Mouse (Mus musculus) stomach, embryonic 15.5 days (tissue): ENCODE results near the gene Luc7l3. TPM values are rescaled to one million over a fixed set of nuclear protein-coding genes. Genes with fewer than 3 reads are reported as not detected.
A peak's percentile ranks its signal among the peaks of the same experiment; 100 is the strongest.

Experiments
- ATAC-seq: fragments of 200-750 bp; cut with Nextera tagmentation; 2 replicates; pipeline ENCODE4 v1.8.0; 2017; ENCODE audit warnings: low read depth, moderate number of reproducible peaks, moderate TSS enrichment; ENCODE audit not compliant: insufficient read depth, low FRiP score
- H3K27ac ChIP-seq: fragments of 300-500 bp; sonication (generic); 2 replicates; pipeline ENCODE4 v1.5.1; 2015; ENCODE audit warnings: mild to moderate bottlenecking, inconsistent platforms
- H3K27me3 ChIP-seq: fragments of 300-500 bp; sonication (generic); replicated peaks from 2 replicates; pipeline ENCODE4 v1.6.1; 2015; ENCODE audit warnings: inconsistent platforms
- H3K36me3 ChIP-seq: fragments of 300-500 bp; sonication (generic); 2 replicates; pipeline ENCODE4 v1.6.1; 2015; ENCODE audit warnings: inconsistent platforms
- H3K4me1 ChIP-seq: fragments of 300-500 bp; sonication (generic); 2 replicates; pipeline ENCODE4 v1.6.1; 2015; ENCODE audit warnings: inconsistent platforms
- H3K4me2 ChIP-seq: fragments of 300-500 bp; sonication (generic); 2 replicates; pipeline ENCODE4 v1.6.1; 2015; ENCODE audit warnings: mild to moderate bottlenecking, inconsistent platforms
- H3K4me3 ChIP-seq: fragments of 300-500 bp; sonication (generic); replicated peaks from 2 replicates; pipeline ENCODE4 v1.5.1; 2015; ENCODE audit warnings: inconsistent platforms
- H3K9ac ChIP-seq: fragments of 300-500 bp; sonication (generic); 2 replicates; pipeline ENCODE4 v1.6.1; 2015; ENCODE audit warnings: inconsistent platforms
- H3K9me3 ChIP-seq: fragments of 300-500 bp; sonication (generic); 2 replicates; pipeline ENCODE4 v1.6.1; 2016; ENCODE audit warnings: inconsistent platforms
- WGBS: fragments of 180-500 bp; shearing (Covaris S2); methylation state at CpG from one replicate; pipeline ENCODE4 v1.1.7; 2015; 5-methylcytosine and 5-hydroxymethylcytosine counted together
- polyA plus RNA-seq: library from polyadenylated mRNA; unstranded; fragments of >200 nt; fragmentation: Nextera tagmentation; extraction: Ambion mirVana; gene quantifications from 2 replicates; pipeline ENCODE4 v1.2.1, GENCODE M21; 2015

The Luc7l3 gene
- polyA plus RNA-seq, 1 experiment from 2014 or later = 116 TPM

- no peaks in the 10 kb centered on the region for H3K9me3 ChIP-seq
- no peak overlapping the region for H3K4me2 ChIP-seq
- H3K27ac ChIP-seq = peak overlapping the region; percentile 84
- no peak for ATAC-seq
- peaks cover 48% of the 10 kb centered on the region for H3K4me1 ChIP-seq
- no peak overlapping the region for H3K9ac ChIP-seq
- H3K27me3 ChIP-seq = no peaks in the 10 kb centered on the region
- WGBS = 59% methylated on average over 7 of the region's 7 CpGs
- no peak overlapping the region for H3K4me3 ChIP-seq
- H3K36me3 ChIP-seq = no peaks in the 10 kb centered on the region
Observed at GRCm38 (mm10) chr11:94347063-94347575, 25.3 kb upstream of the Luc7l3 start.

GRCm38 (mm10) chr11:94346611-94347010, 24.8 kb upstream of the Luc7l3 start:
- Histone ChIP-seq H3K9ac (no peak overlapping the region), H3K9me3 (no peaks in the 10 kb centered on the region), H3K27me3 (no peaks in the 10 kb centered on the region), H3K4me2 (no peak overlapping the region), H3K4me1 (peaks cover 50% of the 10 kb centered on the region), H3K27ac (peak overlapping the region; percentile 84), H3K36me3 (no peaks in the 10 kb centered on the region), H3K4me3 (no peak overlapping the region)
- WGBS = 19% methylated on average over 3 of the region's 3 CpGs
- peak; percentile 81 for ATAC-seq

DNA sequence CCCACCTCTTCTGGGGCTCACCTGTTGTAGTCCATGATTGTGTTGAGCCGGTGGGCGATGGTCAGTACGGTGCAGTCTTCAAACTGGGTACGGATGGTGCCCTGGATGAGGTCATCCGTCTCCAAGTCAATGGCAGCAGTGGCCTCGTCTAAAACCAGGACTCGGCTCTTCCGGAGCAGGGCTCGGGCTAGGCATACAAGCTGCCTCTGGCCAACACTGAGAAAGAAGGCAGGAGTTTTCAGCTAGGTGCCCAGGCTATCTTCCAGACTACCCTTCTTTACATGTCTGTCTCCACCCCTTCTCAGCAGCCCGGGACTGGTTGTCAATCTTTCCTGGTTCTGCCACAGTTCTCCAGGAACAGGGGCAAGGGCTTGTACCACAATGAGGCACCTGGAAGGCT, 24.1 kb upstream of the Luc7l3 start:
- ATAC-seq = no peak
- no peaks in the 10 kb centered on the region for H3K27me3 ChIP-seq
- no peak overlapping the region for H3K4me2 ChIP-seq
- no peaks in the 10 kb centered on the region for H3K36me3 ChIP-seq
- no peak overlapping the region for H3K9ac ChIP-seq
- H3K4me3 ChIP-seq = no peak overlapping the region
- peaks cover 50% of the 10 kb centered on the region for H3K4me1 ChIP-seq
- H3K9me3 ChIP-seq = no peaks in the 10 kb centered on the region
- 74% methylated on average over 10 of the region's 10 CpGs for WGBS
- H3K27ac ChIP-seq = peak overlapping the region; percentile 84

- H3K27ac ChIP-seq = no peak overlapping the region
- no peaks in the 10 kb centered on the region for H3K9me3 ChIP-seq
- H3K4me1 ChIP-seq = peaks cover 50% of the 10 kb centered on the region
- H3K27me3 ChIP-seq = no peaks in the 10 kb centered on the region
- no peak overlapping the region for H3K9ac ChIP-seq
- 52% methylated on average over 1 of the region's 1 CpGs for WGBS
- H3K4me3 ChIP-seq = no peak overlapping the region
- H3K36me3 ChIP-seq = 0 out of 2 replicates have a peak, but pooled peaks cover 4% of the 10 kb centered on the region
- H3K4me2 ChIP-seq = no peak overlapping the region
- no peak for ATAC-seq
Observed at GRCm38 (mm10) chr11:94344470-94344869, 22.7 kb upstream of the Luc7l3 start.

DNA sequence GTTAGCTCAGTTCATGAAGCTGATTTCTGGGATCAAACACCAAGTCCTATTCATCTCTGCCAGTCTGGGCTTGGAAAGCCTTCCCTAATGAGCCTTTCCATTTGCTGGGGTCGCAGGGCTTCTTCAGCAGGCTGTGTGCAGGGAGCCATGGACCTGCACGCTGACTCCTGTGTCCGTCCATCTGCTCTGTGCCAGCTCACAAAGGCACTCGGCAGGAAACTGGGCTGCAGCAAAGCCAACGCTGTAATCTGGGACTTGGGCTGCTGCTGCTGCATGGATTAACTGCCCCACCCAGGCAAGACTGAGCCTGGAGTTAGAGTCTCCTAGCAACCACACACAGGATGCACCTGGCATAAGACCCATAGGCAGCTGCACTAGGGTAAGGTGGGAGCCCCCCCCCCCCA, 22.2 kb upstream of the Luc7l3 start:
- Histone ChIP-seq H3K27me3 (no peaks in the 10 kb centered on the region), H3K9ac (no peak overlapping the region), H3K4me2 (no peak overlapping the region), H3K27ac (no peak overlapping the region), H3K4me3 (no peak overlapping the region), H3K36me3 (peaks cover 8% of the 10 kb centered on the region), H3K4me1 (peaks cover 50% of the 10 kb centered on the region), H3K9me3 (no peaks in the 10 kb centered on the region)
- WGBS = 34% methylated on average over 5 of the region's 5 CpGs
- ATAC-seq = no peak

- H3K4me2 ChIP-seq = peak overlapping the region; percentile 6; the same call in 1 of the 2 replicates
- 36% methylated on average over 13 of the region's 13 CpGs for WGBS
Observed at GRCm38 (mm10) chr11:94342114-94342905, 20.5 kb upstream of the Luc7l3 start.

GRCm38 (mm10) chr11:94340948-94341933, 19.5 kb upstream of the Luc7l3 start:
- peak; percentile 60 for ATAC-seq
- WGBS = 58% methylated on average over 10 of the region's 10 CpGs
- H3K4me1 ChIP-seq = peaks cover 36% of the 10 kb centered on the region
- no peaks in the 10 kb centered on the region for H3K9me3 ChIP-seq
- no peak overlapping the region for H3K4me3 ChIP-seq
- no peak overlapping the region for H3K9ac ChIP-seq
- peak overlapping the region; percentile 6; the same call in 1 of the 2 replicates for H3K4me2 ChIP-seq
- peaks cover 15% of the 10 kb centered on the region for H3K36me3 ChIP-seq
- H3K27me3 ChIP-seq = no peaks in the 10 kb centered on the region
- H3K27ac ChIP-seq = peak overlapping the region; percentile 88

More at GRCm38 (mm10) chr11:94342114-94342905, 20.5 kb upstream of the Luc7l3 start:
- no peak for ATAC-seq
- Histone ChIP-seq H3K36me3 (peaks cover 15% of the 10 kb centered on the region), H3K9me3 (no peaks in the 10 kb centered on the region), H3K4me1 (peaks cover 46% of the 10 kb centered on the region), H3K9ac (no peak overlapping the region), H3K27me3 (no peaks in the 10 kb centered on the region), H3K4me3 (no peak overlapping the region), H3K27ac (peak overlapping the region; percentile 88)

DNA sequence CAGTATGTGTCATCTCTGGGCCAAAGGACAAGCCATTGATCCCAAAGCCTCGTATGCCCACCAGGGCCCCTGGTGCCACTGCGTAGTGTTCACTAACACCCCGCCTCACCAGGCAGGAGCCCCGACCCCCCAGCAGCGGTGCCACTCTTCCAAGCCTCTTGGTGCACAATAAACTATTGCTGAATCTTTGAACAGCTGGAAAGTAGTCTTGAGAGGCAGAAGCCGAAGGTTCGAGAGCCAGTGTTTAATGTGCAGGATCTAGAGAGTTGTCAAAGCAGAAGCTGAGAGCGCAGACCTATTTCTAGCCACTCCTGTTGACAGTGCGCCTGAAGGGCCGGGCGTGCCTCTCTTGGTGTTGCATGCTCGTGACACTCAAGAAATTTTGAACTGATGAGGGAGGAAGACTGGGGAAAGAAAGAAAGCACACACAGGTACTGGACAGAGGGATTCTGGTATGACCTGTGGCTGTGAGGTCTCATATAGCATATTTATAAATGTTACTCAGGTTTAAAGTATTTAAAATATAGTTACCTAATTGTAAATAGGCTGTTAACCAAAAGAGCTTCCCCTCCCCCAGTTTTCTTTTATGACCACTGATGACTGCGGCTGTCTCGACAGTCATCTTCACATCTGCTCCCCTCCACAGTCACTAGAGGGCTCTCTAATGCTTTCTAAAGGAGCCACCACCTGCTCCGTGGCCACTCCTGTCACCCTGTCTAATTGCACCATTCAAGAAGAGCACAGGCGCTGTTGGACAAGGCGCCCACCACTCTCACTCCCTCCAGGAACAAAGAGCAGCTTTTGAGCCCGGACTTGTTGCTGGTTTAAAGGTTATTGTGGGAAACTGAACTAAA, 18.2 kb upstream of the Luc7l3 start:
- Histone ChIP-seq H3K27me3 (no peaks in the 10 kb centered on the region), H3K9me3 (no peaks in the 10 kb centered on the region), H3K4me3 (no peak overlapping the region), H3K4me1 (peaks cover 30% of the 10 kb centered on the region), H3K4me2 (no peak overlapping the region), H3K9ac (no peak overlapping the region), H3K27ac (no peak overlapping the region), H3K36me3 (peaks cover 19% of the 10 kb centered on the region)
- 52% methylated on average over 18 of the region's 18 CpGs for WGBS
- ATAC-seq = no peak

DNA sequence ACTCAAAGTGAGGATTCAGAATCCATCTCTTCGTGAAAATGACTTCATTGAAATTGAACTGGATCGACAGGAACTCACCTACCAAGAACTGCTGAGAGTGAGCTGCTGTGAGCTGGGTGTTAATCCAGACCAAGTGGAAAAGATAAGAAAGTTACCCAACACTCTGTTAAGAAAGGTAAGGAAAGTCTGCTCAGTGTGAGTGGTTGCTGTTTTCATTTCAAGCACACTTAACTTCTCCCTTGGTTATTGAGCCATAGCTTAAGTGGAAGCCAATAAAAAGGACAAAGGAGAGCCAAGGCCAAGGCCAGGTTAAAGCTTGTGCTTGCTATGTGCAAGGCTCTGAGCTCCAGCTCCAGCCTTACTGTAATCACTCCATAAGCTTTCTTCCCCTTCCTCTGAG, 16.6 kb upstream of the Luc7l3 start:
- 87% methylated on average over 2 of the region's 2 CpGs for WGBS
- Histone ChIP-seq H3K4me2 (no peak overlapping the region), H3K4me1 (peaks cover 20% of the 10 kb centered on the region; the same call in 1 of the 2 replicates), H3K9me3 (no peaks in the 10 kb centered on the region), H3K36me3 (peaks cover 26% of the 10 kb centered on the region), H3K9ac (no peak overlapping the region), H3K27me3 (no peaks in the 10 kb centered on the region), H3K4me3 (no peak overlapping the region), H3K27ac (no peak overlapping the region)
- no peak for ATAC-seq

- H3K36me3 ChIP-seq = peaks cover 26% of the 10 kb centered on the region
- H3K4me1 ChIP-seq = peaks cover 8% of the 10 kb centered on the region; the same call in 1 of the 2 replicates
- no peak overlapping the region for H3K4me2 ChIP-seq
- no peak for ATAC-seq
- H3K4me3 ChIP-seq = no peak overlapping the region
- H3K27ac ChIP-seq = no peak overlapping the region
- no peaks in the 10 kb centered on the region for H3K9me3 ChIP-seq
- no peak overlapping the region for H3K9ac ChIP-seq
- H3K27me3 ChIP-seq = no peaks in the 10 kb centered on the region
Observed at GRCm38 (mm10) chr11:94336551-94336950, 14.8 kb upstream of the Luc7l3 start.

GRCm38 (mm10) chr11:94334386-94334968, 12.7 kb upstream of the Luc7l3 start:
- no peak overlapping the region for H3K27ac ChIP-seq
- 87% methylated on average over 8 of the region's 8 CpGs for WGBS
- no peaks in the 10 kb centered on the region for H3K27me3 ChIP-seq
- H3K4me3 ChIP-seq = no peak overlapping the region
- no peak overlapping the region for H3K4me2 ChIP-seq
- H3K36me3 ChIP-seq = peaks cover 21% of the 10 kb centered on the region
- H3K9me3 ChIP-seq = no peaks in the 10 kb centered on the region
- H3K9ac ChIP-seq = no peak overlapping the region
- ATAC-seq = peak; percentile 79; the same call in 1 of the 2 replicates
- 0 out of 2 replicates have a peak, but pooled peaks cover 12% of the 10 kb centered on the region for H3K4me1 ChIP-seq
